Mouse (Mus musculus) lung, embryonic 15.5 days (tissue): ENCODE data around the gene Rpl4. TPM values are rescaled to one million over a fixed set of nuclear protein-coding genes. Genes with fewer than 3 reads are reported as not detected.
"Not testable (repeated sequence)": the region's sequence is repeated elsewhere in the genome, so short reads cannot be mapped to it uniquely, and the experiment has no call there.

Source experiments
- ATAC-seq: fragments of 200-750 bp; cut with Nextera tagmentation; 2 replicates; pipeline ENCODE4 v1.8.0; 2017; ENCODE audit warnings: moderate number of reproducible peaks, borderline replicate concordance; ENCODE audit not compliant: low FRiP score, low TSS enrichment; ENCODE audit errors: extremely low read depth
- H3K27ac ChIP-seq: fragments of 300-500 bp; sonication (generic); 2 replicates; pipeline ENCODE4 v1.5.1; 2015; ENCODE audit warnings: moderate library complexity, mild to moderate bottlenecking, inconsistent platforms
- H3K27me3 ChIP-seq: fragments of 300-500 bp; sonication (generic); 2 replicates; pipeline ENCODE4 v1.6.1; 2015; ENCODE audit warnings: inconsistent platforms
- H3K36me3 ChIP-seq: fragments of 300-500 bp; sonication (generic); 2 replicates; pipeline ENCODE4 v1.6.1; 2015; ENCODE audit warnings: inconsistent platforms
- H3K4me1 ChIP-seq: fragments of 300-500 bp; sonication (generic); 2 replicates; pipeline ENCODE4 v1.6.1; 2015; ENCODE audit warnings: inconsistent platforms
- H3K4me2 ChIP-seq: fragments of 300-500 bp; sonication (generic); 2 replicates; pipeline ENCODE4 v1.6.1; 2015; ENCODE audit warnings: inconsistent platforms, mild to moderate bottlenecking, moderate library complexity
- H3K4me3 ChIP-seq: fragments of 300-500 bp; sonication (generic); 2 replicates; pipeline ENCODE4 v1.5.1; 2015; ENCODE audit warnings: mild to moderate bottlenecking, inconsistent platforms
- H3K9ac ChIP-seq: fragments of 300-500 bp; sonication (generic); 2 replicates; pipeline ENCODE4 v1.6.1; 2015; ENCODE audit warnings: inconsistent platforms
- H3K9me3 ChIP-seq: fragments of 300-500 bp; sonication (generic); 2 replicates; pipeline ENCODE4 v1.6.1; 2016; ENCODE audit warnings: inconsistent platforms
- WGBS: fragments of 180-500 bp; shearing (Covaris S2); methylation state at CpG from one replicate; pipeline ENCODE4 v1.1.7; 2015; 5-methylcytosine and 5-hydroxymethylcytosine counted together
- polyA plus RNA-seq: library from polyadenylated mRNA; unstranded; fragments of >200 nt; fragmentation: Nextera tagmentation; extraction: Ambion mirVana; gene quantifications from 2 replicates; pipeline ENCODE4 v1.2.1, GENCODE M21; 2015

Rpl4 gene
- polyA plus RNA-seq, result 1,133 and 1,159 TPM in 2 replicates

DNA sequence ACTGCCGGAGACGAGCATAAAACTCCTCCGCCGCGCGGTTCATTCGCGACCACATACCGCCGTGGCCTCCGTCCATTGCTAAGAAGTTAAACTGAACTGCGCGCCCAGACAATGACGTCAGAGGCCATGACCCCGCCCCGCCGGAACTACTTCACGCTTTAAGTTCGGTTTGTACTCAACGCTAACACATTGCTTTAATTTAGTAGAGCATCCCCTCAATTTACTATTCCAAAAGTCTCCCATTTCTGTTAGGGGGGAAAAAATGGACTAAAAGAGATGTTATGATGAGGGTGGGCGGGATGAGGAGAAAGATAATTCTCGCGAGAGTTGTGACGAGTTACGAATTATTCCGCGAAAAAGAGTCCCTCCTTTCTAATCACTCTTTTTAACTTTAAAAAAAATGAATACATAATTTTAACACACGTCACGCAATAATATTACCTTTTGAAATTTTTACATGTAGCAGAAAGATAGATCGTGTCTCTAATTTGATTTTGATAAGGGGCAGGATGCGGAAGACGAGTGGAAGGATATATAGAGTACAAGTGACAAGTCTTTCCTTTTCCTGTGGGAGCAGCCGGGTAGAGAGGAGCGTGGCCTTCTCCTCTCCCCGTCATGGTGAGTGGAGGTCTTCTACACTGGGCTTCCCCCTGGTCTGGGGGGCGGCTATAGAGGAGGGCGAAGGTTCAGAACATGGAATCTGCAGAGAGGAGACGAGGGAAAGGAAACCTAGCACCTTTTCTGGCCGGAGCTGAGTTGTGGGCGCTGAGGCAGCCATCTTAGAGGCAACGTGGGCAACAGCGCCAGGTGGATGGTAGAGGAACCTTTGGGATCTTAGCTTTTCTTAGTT is at the start of gene Rpl4, which contains the start of gene Zwilch:
Gene Rpl4, plus strand, starts transcription at position 560 of the 850 bp plus-strand sequence.
Gene Zwilch, minus strand, starts transcription at position 289 of the 850 bp plus-strand sequence.
- peak within 1 kb of the TSS; percentile 98 for H3K27ac ChIP-seq
- peaks cover 36% of the 10 kb centered on the region for H3K36me3 ChIP-seq
- ATAC-seq, result peak; percentile 85
- under 1% methylated on average over 42 of the region's 42 CpGs for WGBS
- H3K4me1 ChIP-seq, result peaks cover 24% of the 10 kb centered on the region
- no peaks in the 10 kb centered on the region for H3K27me3 ChIP-seq
- H3K9ac ChIP-seq, result peak within 1 kb of the TSS; percentile 89
- H3K4me3 ChIP-seq, result peak within 1 kb of the TSS; percentile 86
- peak within 1 kb of the TSS; percentile 64 for H3K4me2 ChIP-seq
- no peaks in the 10 kb centered on the region for H3K9me3 ChIP-seq

DNA sequence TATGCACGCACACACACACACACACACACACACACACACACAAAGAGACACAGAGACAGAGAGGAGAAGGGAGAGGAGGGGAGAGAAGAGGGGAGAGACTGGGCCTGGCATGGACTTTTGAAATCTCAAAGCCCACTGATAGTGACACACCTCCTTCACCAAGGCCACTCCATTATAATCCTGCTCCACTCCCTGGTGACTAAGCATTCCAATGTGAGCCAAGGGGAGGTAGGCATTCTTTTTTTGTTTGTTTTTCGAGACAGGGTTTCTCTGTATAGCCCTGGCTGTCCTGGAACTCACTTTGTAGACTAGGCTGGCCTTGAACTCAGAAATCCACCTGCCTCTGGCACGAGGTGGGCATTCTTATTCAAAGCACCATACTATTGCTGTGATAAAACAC is 48.3 kb upstream of the Rpl4 start:
- not testable (repeated sequence) for H3K9ac ChIP-seq, H3K27me3 ChIP-seq, H3K9me3 ChIP-seq, H3K27ac ChIP-seq, ATAC-seq, H3K4me2 ChIP-seq, H3K4me1 ChIP-seq, H3K36me3 ChIP-seq, H3K4me3 ChIP-seq
- WGBS, result 64% methylated on average over 3 of the region's 3 CpGs

DNA sequence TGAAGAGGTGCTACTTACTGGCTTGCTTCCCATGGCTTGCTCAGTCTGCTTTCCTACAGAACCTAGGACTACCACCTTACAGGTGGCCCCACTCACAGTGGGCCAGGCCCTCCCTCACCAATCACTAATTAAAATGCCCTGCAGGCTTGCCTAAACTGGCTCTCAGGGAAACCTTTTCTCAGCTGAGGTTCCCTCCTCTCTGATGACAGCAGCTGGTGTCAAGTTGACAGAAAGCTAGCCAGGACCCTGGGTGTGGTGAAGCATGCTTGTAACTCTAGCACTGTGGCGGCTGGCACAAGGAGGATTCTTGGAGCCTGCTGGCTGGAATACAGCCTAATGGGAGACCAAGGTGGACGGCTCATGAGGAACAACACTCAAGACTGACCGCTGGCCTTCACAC is 47.9 kb upstream of the Rpl4 start:
- H3K9ac ChIP-seq, result no peak overlapping the region
- no peak overlapping the region for H3K27ac ChIP-seq
- ATAC-seq, result no peak
- no peak overlapping the region for H3K4me2 ChIP-seq
- no peak overlapping the region for H3K4me3 ChIP-seq
- no peaks in the 10 kb centered on the region for H3K9me3 ChIP-seq
- 47% methylated on average over 3 of the region's 3 CpGs for WGBS
- H3K4me1 ChIP-seq, result peaks cover 9% of the 10 kb centered on the region; the same call in 1 of the 2 replicates
- no peaks in the 10 kb centered on the region for H3K27me3 ChIP-seq
- no peaks in the 10 kb centered on the region for H3K36me3 ChIP-seq

DNA sequence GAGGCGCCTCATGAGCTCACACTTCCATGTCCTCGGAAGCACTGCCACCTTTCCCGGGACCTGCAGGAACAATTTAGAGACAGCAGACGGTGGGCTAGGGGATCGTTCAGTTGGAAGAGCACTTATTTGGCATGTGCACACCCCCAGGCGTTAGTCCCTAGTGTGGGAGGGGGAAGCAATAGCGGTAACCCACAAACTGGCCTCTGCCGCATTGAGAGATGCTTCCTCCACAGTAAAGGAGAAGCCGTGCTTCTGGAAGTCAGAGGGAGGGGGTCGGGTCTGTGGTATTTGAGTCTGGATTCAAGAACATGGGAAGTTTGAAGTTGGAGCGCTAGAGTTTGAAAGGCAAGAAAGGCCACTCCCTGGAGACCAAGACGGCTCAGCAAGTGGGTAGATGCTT is 47.1 kb upstream of the Rpl4 start:
- no peak for ATAC-seq
- 24% methylated on average over 12 of the region's 12 CpGs for WGBS

DNA sequence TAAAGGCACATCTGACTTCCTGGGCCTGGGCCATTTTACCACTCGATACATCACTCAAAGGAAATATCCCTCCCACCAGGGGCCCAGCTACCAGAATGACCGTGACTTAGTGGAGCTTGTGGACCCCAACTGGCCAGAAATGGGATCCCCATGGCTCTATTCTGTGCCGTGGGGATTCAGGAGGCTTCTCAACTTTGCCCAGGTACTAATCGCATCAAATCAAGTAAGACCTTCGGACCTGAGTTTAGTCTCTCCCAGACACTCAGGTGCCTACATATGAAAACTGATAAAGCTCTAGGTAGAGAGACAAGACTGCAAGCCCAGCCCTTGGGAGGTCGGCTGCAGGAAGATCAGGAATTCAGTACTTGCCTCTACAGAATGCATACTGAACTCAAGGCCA is 41.6 kb upstream of the Rpl4 start:
- Histone ChIP-seq H3K4me1 (no peaks in the 10 kb centered on the region), H3K36me3 (peaks cover 4% of the 10 kb centered on the region; the same call in 1 of the 2 replicates), H3K4me3 (no peak overlapping the region), H3K9ac (no peak overlapping the region), H3K4me2 (no peak overlapping the region), H3K27me3 (no peaks in the 10 kb centered on the region), H3K27ac (no peak overlapping the region), H3K9me3 (no peaks in the 10 kb centered on the region)
- ATAC-seq, result no peak
- WGBS, result 78% methylated on average over 6 of the region's 6 CpGs

More for the DNA sequence above, 47.1 kb upstream of the Rpl4 start:
- Histone ChIP-seq H3K27me3 (no peaks in the 10 kb centered on the region), H3K9ac (no peak overlapping the region), H3K27ac (no peak overlapping the region), H3K4me3 (no peak overlapping the region), H3K9me3 (no peaks in the 10 kb centered on the region), H3K36me3 (no peaks in the 10 kb centered on the region), H3K4me2 (no peak overlapping the region), H3K4me1 (peaks cover 9% of the 10 kb centered on the region; the same call in 1 of the 2 replicates)

DNA sequence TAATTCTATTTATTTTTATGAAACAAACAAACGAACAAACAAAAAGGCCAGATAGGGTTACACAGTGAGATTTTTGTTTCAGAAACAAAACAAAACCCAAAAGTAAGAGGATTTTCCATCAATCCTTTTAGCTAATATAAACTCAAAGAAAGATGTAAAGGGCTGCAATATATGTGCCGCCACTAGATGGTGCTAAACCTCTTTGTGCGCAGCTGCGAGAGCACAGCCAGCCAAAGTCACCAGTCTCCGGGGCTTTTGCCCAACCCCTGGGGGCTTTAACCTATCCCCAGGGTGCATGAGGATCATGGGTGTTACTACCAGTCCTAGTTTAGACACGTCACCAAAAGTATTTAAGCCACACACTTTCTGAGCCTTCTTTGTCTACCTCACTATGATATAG is 34.3 kb upstream of the Rpl4 start:
- H3K27ac ChIP-seq, H3K4me3 ChIP-seq, H3K4me1 ChIP-seq, H3K9ac ChIP-seq, H3K27me3 ChIP-seq, H3K4me2 ChIP-seq, H3K9me3 ChIP-seq, ATAC-seq: not testable (repeated sequence)
- H3K36me3 ChIP-seq, result peaks cover 41% of the 10 kb centered on the region
- 3% methylated on average over 6 of the region's 6 CpGs for WGBS

DNA sequence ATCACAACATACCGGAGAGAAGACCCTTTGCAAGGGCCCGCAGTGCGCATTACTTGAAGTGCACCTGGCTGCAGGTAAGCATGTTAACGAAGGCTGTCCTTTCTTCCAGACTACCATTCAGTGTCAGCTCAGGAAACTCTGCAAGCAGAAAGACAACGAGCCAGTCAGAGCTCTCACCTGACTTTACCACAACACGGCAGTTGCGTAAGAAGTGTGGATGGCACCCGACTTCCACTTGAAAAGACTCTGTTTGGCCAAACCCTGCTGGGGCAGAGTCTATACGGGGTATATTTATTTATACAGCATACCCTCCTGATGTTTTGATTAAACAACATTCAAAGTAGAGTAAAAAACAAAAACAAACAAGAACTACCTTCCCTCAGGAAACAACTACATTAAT is 33.3 kb upstream of the Rpl4 start:
- Histone ChIP-seq H3K36me3 (peaks cover 48% of the 10 kb centered on the region), H3K27me3 (no peaks in the 10 kb centered on the region), H3K4me1 (no peaks in the 10 kb centered on the region), H3K4me3 (no peak overlapping the region), H3K4me2 (no peak overlapping the region), H3K27ac (no peak overlapping the region), H3K9ac (no peak overlapping the region), H3K9me3 (no peaks in the 10 kb centered on the region)
- ATAC-seq, result no peak
- 81% methylated on average over 9 of the region's 9 CpGs for WGBS

DNA sequence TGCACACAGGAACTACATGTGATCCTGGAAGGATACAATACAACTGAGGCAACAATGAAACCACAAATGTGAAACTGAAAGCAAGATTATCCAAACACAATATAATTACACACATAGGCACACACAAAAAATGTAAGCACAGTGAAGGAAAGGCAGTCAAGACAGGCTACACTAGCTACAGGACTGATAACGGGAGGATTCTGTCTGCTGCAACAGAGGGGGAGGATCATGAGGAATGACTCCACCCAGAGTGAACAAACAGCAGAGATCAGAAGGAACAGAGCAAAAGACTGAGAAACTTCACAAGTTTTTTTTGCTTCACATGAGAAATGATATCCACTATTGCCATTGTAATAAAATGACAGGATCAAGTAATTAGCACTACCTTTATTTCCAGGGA is 16.5 kb upstream of the Rpl4 start:
- Histone ChIP-seq H3K27me3 (no peaks in the 10 kb centered on the region), H3K4me2 (no peak overlapping the region), H3K4me3 (no peak overlapping the region), H3K27ac (no peak overlapping the region), H3K4me1 (no peaks in the 10 kb centered on the region), H3K36me3 (peaks cover 71% of the 10 kb centered on the region), H3K9me3 (no peaks in the 10 kb centered on the region), H3K9ac (no peak overlapping the region)
- 93% methylated on average over 1 of the region's 1 CpGs for WGBS
- no peak for ATAC-seq

DNA sequence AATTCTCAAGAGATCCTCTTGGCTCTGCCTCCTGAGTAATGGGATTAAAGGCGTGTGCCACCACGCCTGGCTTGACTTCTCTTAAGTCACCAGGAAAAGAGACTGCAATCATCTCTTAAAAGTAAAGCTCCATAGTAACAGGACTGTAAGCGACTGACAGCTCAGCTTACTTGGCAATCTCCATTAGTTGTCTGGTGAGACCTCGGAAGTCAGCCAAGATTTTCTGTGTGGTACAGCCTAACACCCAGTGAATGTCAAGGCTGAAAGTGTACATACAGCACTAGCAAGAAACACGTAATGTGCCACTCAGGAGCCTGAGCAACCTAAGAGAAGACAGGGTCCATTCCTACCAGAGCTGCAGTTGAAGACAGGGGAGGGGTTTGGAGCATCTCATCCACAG is 12.7 kb upstream of the Rpl4 start:
- Histone ChIP-seq H3K4me1 (no peaks in the 10 kb centered on the region), H3K27me3 (no peaks in the 10 kb centered on the region), H3K27ac (no peak overlapping the region), H3K4me3 (no peak overlapping the region), H3K9ac (no peak overlapping the region), H3K9me3 (no peaks in the 10 kb centered on the region), H3K36me3 (peaks cover 64% of the 10 kb centered on the region), H3K4me2 (no peak overlapping the region)
- 91% methylated on average over 5 of the region's 5 CpGs for WGBS
- ATAC-seq, result no peak

DNA sequence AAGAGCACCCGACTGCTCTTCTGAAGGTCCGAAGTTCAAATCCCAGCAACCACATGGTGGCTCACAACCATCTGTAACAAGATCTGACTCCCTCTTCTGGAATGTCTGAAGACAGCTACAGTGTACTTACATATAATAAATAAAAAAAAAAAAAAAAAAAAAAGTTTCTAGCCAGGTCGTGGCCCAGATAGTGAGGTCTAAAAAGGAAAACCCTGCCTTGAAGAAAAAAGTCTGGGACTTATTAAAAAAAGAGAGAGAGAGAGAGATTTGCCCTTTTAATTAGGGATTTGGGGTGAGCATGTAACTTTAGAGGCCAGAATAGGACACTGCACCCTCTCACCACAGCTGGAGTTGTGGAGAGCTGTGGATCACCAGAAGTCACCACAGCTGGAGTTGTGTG is 3.2 kb upstream of the Rpl4 start:
- 95% methylated on average over 3 of the region's 3 CpGs for WGBS
- Histone ChIP-seq H3K4me1 (peaks cover 22% of the 10 kb centered on the region), H3K36me3 (peaks cover 15% of the 10 kb centered on the region)
- H3K4me3 ChIP-seq, H3K9ac ChIP-seq, ATAC-seq, H3K9me3 ChIP-seq, H3K27ac ChIP-seq, H3K4me2 ChIP-seq, H3K27me3 ChIP-seq: not testable (repeated sequence)

DNA sequence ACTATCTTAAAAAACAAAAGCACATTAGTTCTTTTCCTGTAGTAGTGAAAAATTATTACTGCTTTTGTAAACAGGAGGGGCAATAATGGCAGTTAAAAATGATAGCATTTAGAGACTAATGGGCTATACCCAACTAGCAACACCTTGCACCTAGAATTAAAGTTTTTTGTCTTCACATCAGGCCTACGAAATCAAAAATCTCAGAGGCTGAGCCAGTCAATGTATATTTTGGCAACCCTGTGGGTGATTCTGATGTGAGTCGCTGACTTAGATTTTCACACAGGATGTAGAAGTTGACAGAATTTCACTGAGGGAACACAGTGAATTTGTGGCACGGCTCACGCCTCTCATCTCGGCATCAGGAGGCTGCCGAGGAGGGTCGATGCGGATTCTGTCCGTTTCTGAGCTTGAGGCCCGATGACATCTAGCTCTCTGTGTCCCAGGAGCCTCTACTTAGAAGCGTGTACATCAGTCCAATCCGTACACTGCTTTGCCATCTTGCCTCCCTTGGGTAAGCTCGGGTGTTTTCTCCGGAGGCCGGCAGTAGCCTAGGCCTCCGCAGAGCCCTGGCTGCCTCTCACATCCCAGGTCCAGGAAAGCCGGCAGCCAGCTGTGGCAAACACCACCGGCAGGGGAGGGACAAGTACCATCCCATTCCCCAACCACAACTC is 895 bp upstream of the Rpl4 start:
- Histone ChIP-seq H3K9me3 (no peaks in the 10 kb centered on the region), H3K4me3 (peak overlapping the region; percentile 86), H3K36me3 (peaks cover 35% of the 10 kb centered on the region), H3K27me3 (no peaks in the 10 kb centered on the region), H3K4me2 (peak overlapping the region; percentile 64), H3K27ac (peak overlapping the region; percentile 98), H3K9ac (peak overlapping the region; percentile 89), H3K4me1 (peaks cover 24% of the 10 kb centered on the region)
- peak; percentile 40; the same call in 1 of the 2 replicates for ATAC-seq
- 2% methylated on average over 18 of the region's 18 CpGs for WGBS

DNA sequence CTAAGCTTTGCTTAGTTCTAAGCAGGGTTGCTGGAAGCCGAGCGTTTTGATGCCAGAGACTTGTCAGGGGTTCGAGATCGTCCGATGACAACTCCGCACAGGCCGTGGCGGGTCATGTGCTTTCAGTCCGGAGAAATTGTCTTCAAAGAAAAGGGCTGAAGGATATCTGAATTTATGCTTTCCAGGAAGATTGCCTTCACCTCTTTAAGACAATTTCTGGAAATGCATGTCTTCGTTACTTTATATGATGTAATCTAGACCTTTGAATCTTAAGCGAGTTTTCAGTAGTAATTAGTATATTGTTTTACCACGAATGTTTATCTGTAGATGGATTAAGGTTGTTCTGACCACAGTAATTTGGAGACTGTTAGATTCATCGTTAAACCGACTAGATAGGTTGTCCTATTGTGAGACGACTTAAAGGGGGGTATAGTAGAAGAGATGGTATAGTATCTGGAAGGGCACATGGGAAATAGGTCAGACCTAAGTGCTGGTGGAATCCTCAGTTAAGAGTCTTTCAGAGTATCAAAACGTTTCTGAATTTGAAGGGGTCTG is 568 bp downstream of the Rpl4 start:
- Histone ChIP-seq H3K9me3 (no peaks in the 10 kb centered on the region), H3K27ac (peak overlapping the region; percentile 98; the same call in 1 of the 2 replicates), H3K9ac (peak overlapping the region; percentile 89), H3K4me2 (peak overlapping the region; percentile 64), H3K4me3 (peak overlapping the region; percentile 86), H3K4me1 (peaks cover 24% of the 10 kb centered on the region), H3K27me3 (no peaks in the 10 kb centered on the region), H3K36me3 (peaks cover 41% of the 10 kb centered on the region)
- ATAC-seq, result no peak
- WGBS, result under 1% methylated on average over 16 of the region's 16 CpGs
